Mouse (Mus musculus): ENCODE data around the gene Adcy10.

DNA sequence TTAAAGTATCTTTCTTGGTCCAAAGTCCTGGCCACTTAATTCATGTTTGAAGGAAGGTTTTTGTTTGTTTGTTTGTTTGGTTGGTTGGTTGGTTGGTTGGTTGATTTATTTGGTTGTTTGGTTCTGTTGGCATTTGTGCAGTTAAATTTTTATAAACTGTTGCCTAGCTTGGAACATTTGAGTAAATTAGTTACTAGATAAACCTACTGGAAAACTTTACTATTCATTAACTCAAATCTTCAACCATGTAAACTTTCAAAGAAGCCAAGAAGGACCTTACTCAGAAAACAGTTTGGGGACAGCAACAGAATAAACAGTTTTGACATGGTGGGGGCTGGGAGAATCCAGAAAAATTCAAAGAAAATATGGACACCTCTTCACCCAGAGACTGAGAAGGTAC is 16.0 kb upstream of the Adcy10 start:
- TF ChIP-seq POLR2A (IDR thresholded peaks at IDR 0.05; ENCODE audit: low read depth, low read length) (no peak), CTCF (IDR thresholded peaks at IDR 0.05; ENCODE audit: borderline replicate concordance, insufficient read depth, low read length) (no peak)

All from embryonic fibroblast, embryonic 13.5 days (primary cell).